Mouse (Mus musculus): ENCODE results near the gene Armc9.

Gene Armc9

GRCm38 (mm10) chr1:86271707-86272106, 117.1 kb downstream of the Armc9 start:
- in situ Hi-C loops (cut with MboI, MseI): no loop called here

GRCm38 (mm10) chr1:86277055-86277454, 122.5 kb downstream of the Armc9 start:
- in situ Hi-C loops (cut with MboI, MseI): no loop called here

GRCm38 (mm10) chr1:86281781-86282536, 127.4 kb downstream of the Armc9 start:
- in situ Hi-C loops (cut with MboI, MseI): no loop called here

GRCm38 (mm10) chr1:86284101-86284500, 129.5 kb downstream of the Armc9 start:
- in situ Hi-C loops (cut with MboI, MseI): no loop called here

GRCm38 (mm10) chr1:86285295-86285694, 130.7 kb downstream of the Armc9 start:
- in situ Hi-C loops (cut with MboI, MseI): no loop called here

GRCm38 (mm10) chr1:86287473-86287872, 132.9 kb downstream of the Armc9 start:
- in situ Hi-C loops (cut with MboI, MseI): no loop called here

GRCm38 (mm10) chr1:86290452-86290851, 135.9 kb downstream of the Armc9 start:
- in situ Hi-C loops (cut with MboI, MseI): no loop called here

- in situ Hi-C loops (cut with MboI, MseI): no loop called here
These were observed 138.5 kb downstream of the Armc9 start for GRCm38 (mm10) chr1:86293091-86293490.

GRCm38 (mm10) chr1:86293868-86294267, 139.3 kb downstream of the Armc9 start:
- in situ Hi-C loops (cut with MboI, MseI): no loop called here

GRCm38 (mm10) chr1:86294472-86294871, 139.9 kb downstream of the Armc9 start:
- in situ Hi-C loops (cut with MboI, MseI): no loop called here

- in situ Hi-C loops (cut with MboI, MseI): no loop called here
These were observed 145.5 kb downstream of the Armc9 start for GRCm38 (mm10) chr1:86300093-86300492.

GRCm38 (mm10) chr1:86300731-86301130, 146.2 kb downstream of the Armc9 start:
- in situ Hi-C loops (cut with MboI, MseI): no loop called here

- in situ Hi-C loops (cut with MboI, MseI): no loop called here
These were observed 146.9 kb downstream of the Armc9 start for GRCm38 (mm10) chr1:86301221-86302091.

- in situ Hi-C loops (cut with MboI, MseI): no loop called here
These were observed 148.0 kb downstream of the Armc9 start, which contains the start of gene B3gnt7 for GRCm38 (mm10) chr1:86302532-86302931. Gene B3gnt7 (plus strand): TSS chr1:86302832.

GRCm38 (mm10) chr1:86303063-86303872, 148.7 kb downstream of the Armc9 start:
- in situ Hi-C loops (cut with MboI, MseI): no loop called here

GRCm38 (mm10) chr1:86303873-86304250, 149.3 kb downstream of the Armc9 start:
- in situ Hi-C loops (cut with MboI, MseI): no loop called here

GRCm38 (mm10) chr1:86306686-86307085, 152.1 kb downstream of the Armc9 start:
- in situ Hi-C loops (cut with MboI, MseI): no loop called here

- in situ Hi-C loops (cut with MboI, MseI): no loop called here
These were observed 152.7 kb downstream of the Armc9 start for GRCm38 (mm10) chr1:86307177-86307762.

GRCm38 (mm10) chr1:86307871-86308641, 153.5 kb downstream of the Armc9 start:
- in situ Hi-C loops (cut with MboI, MseI): no loop called here

GRCm38 (mm10) chr1:86309270-86309833, 154.8 kb downstream of the Armc9 start:
- in situ Hi-C loops (cut with MboI, MseI): no loop called here

All from T-helper 2 cell (primary cell).